Comparison of ENCODE assay signal across 8 mouse cellular contexts in the genomic region with DNA sequence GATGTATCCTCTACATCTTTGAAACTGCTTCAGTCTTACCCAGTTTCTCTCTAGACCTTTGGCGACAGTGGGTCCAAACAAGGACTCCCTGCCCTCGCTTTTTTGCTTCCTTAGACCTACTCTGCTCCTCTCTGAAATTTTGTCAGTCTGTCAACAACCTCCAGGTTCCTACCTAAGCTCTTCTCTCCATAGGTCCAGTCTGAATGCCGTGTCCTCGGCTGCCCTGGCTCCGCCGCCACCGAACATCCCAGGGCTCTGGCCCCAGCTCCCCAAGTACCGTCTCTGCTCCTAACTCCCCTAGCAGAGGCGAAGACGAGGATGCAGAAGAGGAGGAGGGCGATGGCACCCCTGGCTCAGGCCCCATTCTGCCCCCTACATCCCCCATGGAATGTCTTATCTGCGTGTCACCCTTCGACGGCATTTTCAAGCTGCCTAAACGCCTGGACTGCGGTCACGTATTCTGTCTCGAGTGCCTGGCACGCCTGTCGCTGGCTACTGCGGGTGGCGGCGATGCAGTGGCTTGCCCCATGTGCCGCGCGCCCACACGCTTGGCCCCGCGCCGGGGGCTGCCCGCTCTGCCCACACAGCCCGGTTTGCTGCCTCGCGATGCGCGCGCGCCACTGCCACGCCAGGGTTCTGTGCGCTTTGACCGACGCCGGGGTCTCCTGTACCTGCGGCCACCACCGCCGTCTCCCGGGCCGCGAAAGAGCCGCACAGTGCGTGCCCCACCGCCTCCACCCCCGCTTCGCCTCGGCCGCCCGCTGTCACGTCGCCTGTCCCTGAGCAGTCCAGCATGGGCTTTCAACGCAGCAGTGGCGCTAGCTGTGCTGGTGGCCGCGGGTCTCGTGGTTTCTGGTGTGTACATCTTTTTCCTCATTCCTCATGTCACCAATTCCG. TPM values are rescaled to one million over a fixed set of nuclear protein-coding genes. Genes with fewer than 3 reads are reported as not detected.
DNase-seq lines count a peak whose midpoint lies in the region; ATAC-seq and TF ChIP-seq lines count a peak whose summit lies in the region.

No protein-coding gene starts in this region.

- TF ChIP-seq CTCF in small intestine, adult 2 months (IDR thresholded peaks at IDR 0.05; ENCODE audit: extremely low read depth, insufficient read length, insufficient replicate concordance, low read depth, low read length): no peak

- TF ChIP-seq POLR2A in small intestine, adult 2 months (IDR thresholded peaks at IDR 0.05; ENCODE audit: low read depth, low read length): no peak

- peak overlapping the region; percentile 22 for H3K4me3 ChIP-seq in forebrain, embryonic 16.5 days (replicated peaks; ENCODE audit: low read length)
- peak overlapping the region; percentile 38 for H3K4me3 ChIP-seq in small intestine, adult 2 months (ENCODE audit: low read depth, low read length)

- peaks cover 28% of the 10 kb centered on the region for H3K36me3 ChIP-seq in forebrain, embryonic 16.5 days (ENCODE audit: control insufficient read depth, insufficient read depth)
- H3K36me3 ChIP-seq in small intestine, adult 2 months (ENCODE audit: control insufficient read depth, insufficient read depth, low read length): peaks cover 34% of the 10 kb centered on the region

- peaks cover 14% of the 10 kb centered on the region for H3K4me1 ChIP-seq in forebrain, embryonic 16.5 days (replicated peaks; ENCODE audit: control insufficient read depth, insufficient read depth, low read length)
- H3K4me1 ChIP-seq in small intestine, adult 2 months (ENCODE audit: control insufficient read depth, insufficient read depth, insufficient read length, low read length): peaks cover 7% of the 10 kb centered on the region

- ATAC-seq in forebrain, embryonic 16.5 days: peak; percentile 53

- peaks cover 15% of the 10 kb centered on the region for H3K27me3 ChIP-seq in forebrain, embryonic 16.5 days (replicated peaks; ENCODE audit: control insufficient read depth, insufficient read depth, low read length)
- H3K27me3 ChIP-seq in small intestine, adult 2 months (ENCODE audit: control insufficient read depth, insufficient read depth, low read length): no peaks in the 10 kb centered on the region; the same call in 1 of the 2 replicates

- peak; percentile 50 to 57 for DNase-seq in left cerebral cortex, adult 18-20 months (ENCODE audit: low spot score in 2 of 2)
- no peak for DNase-seq in left cerebral cortex, adult 11 months (ENCODE audit: low spot score)
- peak; percentile 82 for DNase-seq in cerebellum, adult 11-12 months
- peak; percentile 37 to 51 for DNase-seq in kidney, postnatal 4 days
- peak; percentile 38 to 58 for DNase-seq in lung, postnatal 4 days
- no peak for DNase-seq in MN1 (ENCODE audit: low spot score)

- 5% methylated on average over 64 of the region's 65 CpGs for WGBS in forebrain, embryonic 16.5 days
- WGBS in small intestine, adult 2 months: 5% methylated on average over 65 of the region's 65 CpGs

- no peaks in the 10 kb centered on the region for H3K9me3 ChIP-seq in forebrain, embryonic 16.5 days (ENCODE audit: control insufficient read depth, low read length)

- H3K27ac ChIP-seq in forebrain, embryonic 16.5 days (ENCODE audit: low read length): no peak overlapping the region
- no peak overlapping the region for H3K27ac ChIP-seq in small intestine, adult 2 months (ENCODE audit: insufficient read depth, low read depth, low read length)

- peak overlapping the region; percentile 37 for H3K4me2 ChIP-seq in forebrain, embryonic 16.5 days (ENCODE audit: low read length)

- peak overlapping the region; percentile 40 for H3K9ac ChIP-seq in forebrain, embryonic 16.5 days (replicated peaks; ENCODE audit: low read depth, low read length)

RNA-seq across cellular contexts. Expression of gene Rnf225, which starts 0.7 kb away (rescaled TPM):
- under 1 TPM; 0.59 to 0.60 TPM for total RNA-seq in left cerebral cortex, adult 18-20 months (2021)
- 0.65 and 0.67 TPM in 2 replicates for polyA plus RNA-seq in forebrain, embryonic 16.5 days (2015; fragmentation: Nextera tagmentation; extraction: Ambion mirVana)
- 0.22 and 0.41 TPM in 2 replicates for polyA plus RNA-seq in small intestine, adult 2 months (2012; rRNA removed)

RNA-seq across cellular contexts. Expression of gene Rps5, which starts 5.9 kb away (rescaled TPM):
- 100 to 1,000 TPM; 402 to 450 TPM for total RNA-seq in left cerebral cortex, adult 18-20 months (2021)
- polyA plus RNA-seq in forebrain, embryonic 16.5 days (2015; fragmentation: Nextera tagmentation; extraction: Ambion mirVana): 660 and 678 TPM in 2 replicates
- 1,663 and 2,242 TPM in 2 replicates for polyA plus RNA-seq in small intestine, adult 2 months (2012; rRNA removed)

RNA-seq across cellular contexts. Expression of gene Zscan22, which starts 30.3 kb away (rescaled TPM):
- 10 to 100 TPM; 15.7 to 16.2 TPM for total RNA-seq in left cerebral cortex, adult 18-20 months (2021)
- polyA plus RNA-seq in forebrain, embryonic 16.5 days (2015; fragmentation: Nextera tagmentation; extraction: Ambion mirVana): 13.8 and 15.0 TPM in 2 replicates
- polyA plus RNA-seq in small intestine, adult 2 months (2012; rRNA removed): 4.0 and 5.6 TPM in 2 replicates

RNA-seq across cellular contexts. Expression of gene Zfp324, which starts 37.7 kb away (rescaled TPM):
- total RNA-seq in left cerebral cortex, adult 18-20 months (2021): 1 to 10 TPM; 9.4 to 9.6 TPM
- 16.8 and 17.4 TPM in 2 replicates for polyA plus RNA-seq in forebrain, embryonic 16.5 days (2015; fragmentation: Nextera tagmentation; extraction: Ambion mirVana)
- 3.1 and 3.5 TPM in 2 replicates for polyA plus RNA-seq in small intestine, adult 2 months (2012; rRNA removed)

RNA-seq across cellular contexts. Expression of gene Zfp128, which starts 47.0 kb away (rescaled TPM):
- 1 to 10 TPM; 6.2 to 7.4 TPM for total RNA-seq in left cerebral cortex, adult 18-20 months (2021)
- polyA plus RNA-seq in forebrain, embryonic 16.5 days (2015; fragmentation: Nextera tagmentation; extraction: Ambion mirVana): 9.0 and 10.2 TPM in 2 replicates
- polyA plus RNA-seq in small intestine, adult 2 months (2012; rRNA removed): 0.15 TPM in 2 replicates

Comparison
In these comparisons a context has a peak if more than half of its experiments do, and no peak if none do; other contexts are left out.
1. DNase-seq: peak in left cerebral cortex, adult 18-20 months (2 of 2), cerebellum, adult 11-12 months (single experiment), kidney, postnatal 4 days (2 of 2) and lung, postnatal 4 days (2 of 2); none in left cerebral cortex, adult 11 months (single experiment) and MN1 (single experiment).